24 mouse cellular contexts compared by ENCODE assay signal in genomic region chr1:18973826-18974620, GRCm38 (mm10).
DNase-seq lines count a peak whose midpoint lies in the region; ATAC-seq and TF ChIP-seq lines count a peak whose summit lies in the region.
"Had no signal": no experiment of that assay in that cellular context is flagged by ENCODE, and none has a peak within 500 bp of the region (broad histone marks: within the 10 kb centered on the region; RNA-seq: fewer than 3 reads in every experiment).

No protein-coding gene starts in this region.

- H3K4me3 ChIP-seq in kidney, embryonic 15.5 days (replicated peaks): no peak overlapping the region
- no peak overlapping the region for H3K4me3 ChIP-seq in kidney, postnatal 0 days (replicated peaks; ENCODE audit: low read depth, low read length)
- H3K4me3 ChIP-seq in kidney, adult 2 months (ENCODE audit: insufficient read depth, low read depth, low read length): no peak overlapping the region
- H3K4me3 ChIP-seq: embryonic facial prominence, embryonic 10.5 days; embryonic facial prominence, embryonic 12.5 days; forebrain, embryonic 13.5 days; forebrain, embryonic 15.5 days had no signal

- H3K27ac ChIP-seq in kidney, embryonic 15.5 days: no peak overlapping the region
- no peak overlapping the region for H3K27ac ChIP-seq in kidney, postnatal 0 days
- H3K27ac ChIP-seq in kidney, adult 2 months (ENCODE audit: insufficient read depth, low read depth, low read length): no peak overlapping the region
- H3K27ac ChIP-seq: embryonic facial prominence, embryonic 10.5 days; embryonic facial prominence, embryonic 12.5 days; forebrain, embryonic 13.5 days; forebrain, embryonic 15.5 days had no signal

- DNase-seq in heart, adult 11 months: peak; percentile 24
- no peak for DNase-seq in heart, adult 8-10 months (ENCODE audit: low spot score)
- DNase-seq in kidney, postnatal 36 days: no peak
- DNase-seq in kidney, postnatal 0 days (ENCODE audit: low spot score): peak; percentile 11
- DNase-seq in kidney, adult 2 months: no peak
- DNase-seq: adrenal gland, adult 8-10 months; adrenal gland, postnatal 14 days; adrenal gland, postnatal 36 days; B cell, adult 2 months; cerebellum, adult 11-12 months; cerebellum, adult 2 months; cerebellum, adult 9-10 months; cerebellum, postnatal 10 days; cerebellum, postnatal 25 days had no signal

- no peaks in the 10 kb centered on the region for H3K36me3 ChIP-seq in kidney, embryonic 15.5 days
- H3K36me3 ChIP-seq in kidney, postnatal 0 days (ENCODE audit: insufficient read depth, low read length): no peaks in the 10 kb centered on the region
- H3K36me3 ChIP-seq in kidney, adult 2 months (ENCODE audit: control insufficient read depth, insufficient read depth, low read length): no peaks in the 10 kb centered on the region
- H3K36me3 ChIP-seq: embryonic facial prominence, embryonic 10.5 days; embryonic facial prominence, embryonic 12.5 days; forebrain, embryonic 15.5 days; G1E had no signal

- WGBS in kidney, embryonic 15.5 days: 42% methylated on average over 6 of the region's 6 CpGs
- WGBS in kidney, postnatal 0 days: 31% methylated on average over 6 of the region's 6 CpGs
- 28% methylated on average over 6 of the region's 6 CpGs for WGBS in kidney, adult 2 months

- no peaks in the 10 kb centered on the region for H3K27me3 ChIP-seq in kidney, embryonic 15.5 days
- H3K27me3 ChIP-seq in kidney, postnatal 0 days (ENCODE audit: insufficient read depth, low read length): no peaks in the 10 kb centered on the region
- H3K27me3 ChIP-seq in kidney, adult 2 months (replicated peaks; ENCODE audit: control insufficient read depth, insufficient read depth, low read length): no peaks in the 10 kb centered on the region
- H3K27me3 ChIP-seq: CH12.LX; embryonic facial prominence, embryonic 12.5 days; forebrain, embryonic 13.5 days; forebrain, embryonic 15.5 days had no signal

- no peak for TF ChIP-seq POLR2A in kidney, adult 2 months (IDR thresholded peaks at IDR 0.05; ENCODE audit: low read depth, low read length)

- H3K4me2 ChIP-seq in kidney, embryonic 15.5 days: no peak overlapping the region
- no peak overlapping the region for H3K4me2 ChIP-seq in kidney, postnatal 0 days (ENCODE audit: low read length)
- H3K4me2 ChIP-seq: embryonic facial prominence, embryonic 12.5 days; forebrain, embryonic 13.5 days; forebrain, embryonic 15.5 days had no signal

- H3K4me1 ChIP-seq in kidney, embryonic 15.5 days: no peaks in the 10 kb centered on the region
- no peaks in the 10 kb centered on the region for H3K4me1 ChIP-seq in kidney, postnatal 0 days (replicated peaks; ENCODE audit: insufficient read depth, low read length)
- H3K4me1 ChIP-seq in kidney, adult 2 months (ENCODE audit: control insufficient read depth, insufficient read depth, low read length): no peaks in the 10 kb centered on the region
- H3K4me1 ChIP-seq: embryonic facial prominence, embryonic 10.5 days; embryonic facial prominence, embryonic 12.5 days; forebrain, embryonic 13.5 days; forebrain, embryonic 15.5 days had no signal

- peak; percentile 87 for ATAC-seq in kidney, embryonic 15.5 days (replicated peaks; ENCODE audit: low FRiP score)
- no peak for ATAC-seq in kidney, postnatal 0 days (replicated peaks; ENCODE audit: low FRiP score, low read depth)
- ATAC-seq: activated CD4-positive, CD25-positive, alpha-beta regulatory T cell, adult 4 months; CD4-positive, CD25-positive, alpha-beta regulatory T cell, adult 4 months; forebrain, embryonic 13.5 days; forebrain, embryonic 15.5 days; Patski had no signal

- TF ChIP-seq CTCF in kidney, postnatal 0 days (IDR thresholded peaks at IDR 0.05; ENCODE audit: low read depth): no peak
- TF ChIP-seq CTCF in kidney, adult 2 months (conservative IDR thresholded peaks at IDR 0.05; ENCODE audit: insufficient read depth, insufficient read length, low read depth, low read length): no peak

- no peak overlapping the region for H3K9ac ChIP-seq in kidney, embryonic 15.5 days
- H3K9ac ChIP-seq in kidney, postnatal 0 days (ENCODE audit: low read depth, low read length): no peak overlapping the region
- H3K9ac ChIP-seq: embryonic facial prominence, embryonic 12.5 days; forebrain, embryonic 13.5 days; forebrain, embryonic 15.5 days had no signal

- H3K9me3 ChIP-seq in kidney, embryonic 15.5 days (replicated peaks): no peaks in the 10 kb centered on the region
- H3K9me3 ChIP-seq in kidney, postnatal 0 days (replicated peaks; ENCODE audit: low read length): no peaks in the 10 kb centered on the region
- H3K9me3 ChIP-seq: embryonic facial prominence, embryonic 10.5 days; embryonic facial prominence, embryonic 12.5 days; forebrain, embryonic 13.5 days; forebrain, embryonic 15.5 days had no signal

Comparison
In these comparisons a context has a peak if more than half of its experiments do, and no peak if none do; other contexts are left out.
1. DNase-seq: peak in heart, adult 11 months (single experiment) and kidney, postnatal 0 days (single experiment); none in heart, adult 8-10 months (single experiment), kidney, postnatal 36 days (0 of 2) and kidney, adult 2 months (single experiment).